Mouse (Mus musculus): ENCODE results near the gene Hmgb1.

- TF ChIP-seq CTCF (IDR thresholded peaks at IDR 0.05; ENCODE audit: extremely low read depth, insufficient read depth, insufficient read length, insufficient replicate concordance) (no peak), POLR2A (IDR thresholded peaks at IDR 0.05; ENCODE audit: low read depth, low read length) (no peak)
These were observed 163.2 kb downstream of the Hmgb1 start for GRCm38 (mm10) chr5:149021120-149021519.
